Mouse (Mus musculus) adrenal gland, postnatal 36 days (tissue): Measurements from ENCODE around the gene Ero1l. TPM values are rescaled to one million over a fixed set of nuclear protein-coding genes. Genes with fewer than 3 reads are reported as not detected.

Experiments
- DNase-seq, 2 experiments: peaks; one replicate each; pipeline ENCODE4 v3.0.0; 2021; ENCODE audit warnings: mixed read lengths in 1 of 2
- long read RNA-seq, 2 experiments: library from polyadenylated mRNA; stranded (forward); transcript quantifications; one replicate each; pipeline ENCODE4 v2.0.0; 2021; ENCODE audit warnings: borderline sequencing depth in 2 of 2
- total RNA-seq, 2 experiments: library from RNA; stranded (reverse); gene quantifications; 2 replicates each; pipeline ENCODE4 v1.2.3; 2021

The Ero1l gene
- total RNA-seq: 10 to 100 TPM; 29.6 to 43.5 TPM
- long read RNA-seq, experiment 1, partial matches to known transcripts: 0 of 1 reads
- long read RNA-seq, experiment 1, other reads (novel, unspliced or antisense): 1 of 1 reads
- long read RNA-seq, experiment 2: 0 reads

- peak; percentile 86 to 93 for DNase-seq
Measured at GRCm38 (mm10) chr14:45318426-45319236, at the start of gene Ero1l. Gene Ero1l (minus strand): TSS chr14:45318771.

DNA sequence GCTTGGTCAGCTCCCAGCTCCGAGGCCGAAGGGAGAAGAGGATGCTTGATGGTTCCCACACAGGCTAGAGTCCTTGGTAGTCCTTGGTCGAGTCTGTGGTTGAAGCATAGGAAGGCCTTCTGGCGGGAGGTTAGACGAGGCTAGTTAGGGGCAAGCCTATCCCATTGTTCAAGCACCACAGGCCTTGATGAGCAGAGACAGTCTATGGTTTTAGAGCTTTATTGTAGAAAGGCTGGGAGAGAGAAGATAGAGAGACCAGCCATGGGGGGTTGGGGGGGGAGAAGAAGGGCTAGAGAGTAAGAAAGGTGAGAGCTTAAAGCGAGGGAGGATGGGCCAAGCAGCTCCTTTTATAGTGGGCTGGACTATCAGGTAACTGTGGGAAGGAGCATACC, 46.6 kb upstream of the Ero1l start:
- DNase-seq: no peak

GRCm38 (mm10) chr14:45364211-45365195, 45.9 kb upstream of the Ero1l start:
- DNase-seq: peak; percentile 15 to 63

- peak; percentile 98 to 99 for DNase-seq
Measured at GRCm38 (mm10) chr14:45350931-45351859, 32.6 kb upstream of the Ero1l start, which contains the start of gene Styx. Gene Styx (plus strand): TSS chr14:45351093.

GRCm38 (mm10) chr14:45329589-45330181, 11.1 kb upstream of the Ero1l start, which contains the start of gene Psmc6:
Gene Psmc6 (plus strand): TSS chr14:45329788.
- DNase-seq: peak; percentile 91 to 95

GRCm38 (mm10) chr14:45329018-45329588, 10.5 kb upstream of the Ero1l start:
- DNase-seq: no peak

GRCm38 (mm10) chr14:45328072-45328713, 9.6 kb upstream of the Ero1l start:
- DNase-seq: no peak

DNA sequence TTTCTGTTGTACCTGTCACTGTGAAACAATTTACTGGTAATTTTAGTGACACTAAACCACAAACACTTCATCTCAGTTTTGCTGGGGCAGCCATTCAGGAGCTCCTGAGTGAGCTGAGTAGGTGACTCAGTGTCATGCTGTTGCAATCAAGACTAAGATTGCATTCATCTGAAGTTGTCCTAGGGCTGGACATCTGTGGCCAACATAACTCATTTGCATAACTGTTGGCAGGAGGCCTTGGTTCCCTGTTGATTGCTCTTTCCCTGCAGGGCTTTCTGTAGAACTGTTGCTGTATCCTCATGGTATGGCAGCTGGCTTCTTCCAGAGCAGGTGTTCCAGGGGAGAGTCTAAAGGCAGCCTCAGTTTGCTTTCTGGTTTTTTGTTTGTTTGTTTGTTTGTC, 6.9 kb upstream of the Ero1l start:
- peak; percentile 50 to 62 for DNase-seq

DNA sequence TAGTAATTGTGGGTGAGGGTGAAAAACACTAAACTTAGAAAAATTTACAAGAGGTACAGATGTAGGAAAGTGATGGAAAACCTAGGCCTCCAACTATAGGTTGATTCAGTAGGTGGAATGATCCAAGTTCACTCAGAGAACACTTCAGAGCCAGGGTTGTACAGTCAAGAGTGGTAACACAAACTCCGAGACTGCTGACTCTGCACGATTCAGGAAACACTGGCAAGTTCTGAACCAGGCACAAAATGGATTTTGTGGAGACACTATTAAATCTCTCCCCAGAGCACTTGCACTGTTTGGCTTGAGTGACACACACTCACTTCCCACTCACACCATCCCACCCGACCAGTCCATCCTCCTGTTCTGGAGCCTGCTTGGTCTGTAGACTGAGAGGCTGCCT, 4.7 kb upstream of the Ero1l start:
- no peak for DNase-seq

- no peak for DNase-seq
Measured at GRCm38 (mm10) chr14:45322450-45322849, 3.9 kb upstream of the Ero1l start.

DNA sequence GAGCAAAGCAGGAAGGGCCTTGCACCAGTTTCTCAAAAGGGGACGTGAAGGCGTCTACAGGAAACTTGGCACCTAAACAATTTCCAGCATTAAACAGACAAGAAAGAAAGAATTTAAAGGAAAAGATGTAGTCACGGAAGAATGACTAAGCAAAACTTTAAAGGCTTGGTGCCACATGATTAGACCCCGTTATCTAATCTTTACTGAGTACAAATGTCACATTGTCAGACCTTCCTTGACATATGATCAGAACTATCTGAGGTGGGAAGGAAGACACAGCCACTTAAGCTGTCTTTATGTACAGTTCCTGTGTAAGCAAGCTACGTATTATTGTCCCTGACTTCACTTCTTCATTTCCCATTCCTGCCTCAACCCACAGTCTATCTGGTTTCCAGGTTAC, 3.1 kb upstream of the Ero1l start:
- no peak for DNase-seq

- no peak for DNase-seq
Measured at GRCm38 (mm10) chr14:45321067-45321466, 2.5 kb upstream of the Ero1l start.

GRCm38 (mm10) chr14:45320111-45320510, 1.5 kb upstream of the Ero1l start:
- DNase-seq: no peak

GRCm38 (mm10) chr14:45319237-45319610, 653 bp upstream of the Ero1l start:
- no peak for DNase-seq

- peak in 1 of 2 experiments; percentile 64 for DNase-seq
Measured at GRCm38 (mm10) chr14:45317921-45318411, 605 bp downstream of the Ero1l start.

DNA sequence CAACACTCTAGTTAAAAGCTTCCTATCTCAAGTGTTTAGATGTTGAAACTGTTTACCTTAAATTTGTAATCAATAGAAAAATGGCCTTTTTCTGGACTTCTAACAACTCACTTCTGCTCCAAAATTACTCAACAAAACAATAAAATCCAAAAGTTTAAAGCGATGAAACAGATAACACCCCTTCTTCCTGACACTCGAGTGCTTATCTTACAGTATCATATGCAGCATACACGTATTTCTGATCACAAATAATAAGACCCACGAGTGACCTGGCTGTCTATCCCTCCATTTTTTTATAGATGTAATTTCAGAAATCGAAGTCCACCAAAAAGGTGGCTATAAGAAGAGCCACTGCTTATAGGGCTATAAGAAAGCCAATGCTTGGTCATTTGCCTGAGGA, 1.6 kb downstream of the Ero1l start:
- DNase-seq: no peak

DNA sequence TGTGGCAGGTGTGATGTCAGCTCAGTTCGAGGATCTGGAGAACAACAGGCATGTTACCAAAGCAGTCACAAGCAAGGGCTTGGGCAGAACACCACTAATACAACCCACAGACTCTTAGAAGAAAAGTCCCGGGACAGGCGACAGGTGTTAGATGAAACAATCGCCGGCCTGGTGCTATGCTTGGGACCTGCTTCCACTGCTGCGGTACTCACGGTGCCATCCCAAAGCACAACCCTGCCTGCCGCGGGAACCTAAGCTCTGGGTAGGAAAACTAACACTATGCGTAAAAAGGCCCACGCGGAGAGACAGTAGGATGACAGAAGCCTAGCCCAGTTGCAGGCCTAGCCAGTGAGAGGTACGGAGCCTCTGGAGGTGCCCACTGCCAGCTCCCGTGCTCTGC, 8.5 kb downstream of the Ero1l start:
- no peak for DNase-seq

GRCm38 (mm10) chr14:45309646-45310045, 8.9 kb downstream of the Ero1l start:
- peak; percentile 53 to 67 for DNase-seq

DNA sequence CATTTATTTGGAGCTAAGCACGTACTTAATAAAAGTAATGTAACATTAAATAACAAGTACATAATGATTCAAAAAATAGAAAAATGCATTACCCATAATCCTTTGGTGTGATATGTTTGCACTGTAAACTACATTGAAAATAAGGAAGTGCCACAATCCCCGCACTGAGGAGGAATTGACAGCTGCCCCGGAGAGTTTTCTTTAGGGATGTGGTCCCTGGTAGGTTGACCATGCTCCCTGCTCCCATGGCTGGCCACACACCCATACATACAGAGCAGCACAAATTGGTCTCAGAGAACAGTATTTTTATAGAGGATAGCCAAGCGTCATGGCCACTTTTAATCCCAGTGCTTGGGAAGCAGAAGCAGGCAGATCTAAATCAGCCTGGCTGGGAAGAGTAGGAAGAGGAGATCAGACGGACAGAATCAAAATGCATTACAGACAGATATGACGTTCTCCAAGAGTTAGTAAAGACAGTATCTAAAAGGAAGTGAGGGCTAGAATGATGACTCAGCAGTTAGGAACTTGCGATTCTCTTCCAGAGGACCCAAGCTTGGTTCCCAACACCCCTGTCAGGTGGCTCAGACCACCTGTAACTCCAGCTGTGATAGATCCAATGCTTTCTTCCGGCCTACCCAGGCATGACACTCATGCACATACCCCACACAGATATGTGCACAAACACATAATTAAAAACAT, 10.8 kb downstream of the Ero1l start:
- DNase-seq: no peak
